Mouse (Mus musculus) heart, adult 2 months (tissue): ENCODE measurements around the gene Rhbdl1.

Source experiments
- CTCF ChIP-seq: fragments of 200-600 bp; IDR thresholded peaks from 2 replicates; pipeline ENCODE4 v1.8.1; 2022; ENCODE audit warnings: antibody characterized with exemption, mild to moderate bottlenecking, moderate library complexity
- EP300 ChIP-seq: fragments of 200-500 bp; IDR thresholded peaks from 2 replicates; pipeline ENCODE4 v1.6.1; 2011; ENCODE audit warnings: low read depth, low read length, control low read depth; ENCODE audit not compliant: insufficient read depth

DNA sequence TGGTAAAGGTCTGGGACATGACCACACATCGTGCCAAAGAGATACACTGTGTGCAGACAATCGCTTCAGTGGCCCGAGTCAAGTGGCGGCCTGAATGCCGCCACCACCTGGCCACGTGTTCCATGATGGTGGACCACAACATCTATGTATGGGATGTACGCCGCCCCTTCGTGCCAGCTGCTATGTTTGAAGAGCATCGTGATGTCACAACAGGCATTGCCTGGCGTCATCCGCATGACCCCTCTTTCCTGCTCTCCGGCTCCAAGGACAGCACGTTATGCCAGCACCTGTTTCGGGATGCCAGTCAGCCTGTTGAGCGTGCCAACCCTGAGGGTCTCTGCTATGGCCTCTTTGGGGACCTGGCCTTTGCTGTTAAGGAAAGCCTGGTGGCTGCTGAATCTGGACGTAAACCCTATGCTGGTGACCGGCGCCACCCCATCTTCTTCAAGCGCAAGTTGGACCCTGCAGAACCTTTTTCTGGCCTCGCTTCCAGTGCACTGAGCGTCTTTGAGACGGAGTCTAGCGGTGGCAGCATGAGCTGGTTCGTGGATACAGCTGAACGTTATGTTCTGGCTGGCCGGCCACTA, 11.0 kb downstream of the Rhbdl1 start:
- no peak for TF ChIP-seq EP300
- no peak for TF ChIP-seq CTCF
